Mouse (Mus musculus): ENCODE measurements at regions not wholly inside any gene's neighbourhood (a gene's known extent, or its start where the extent isn't known, plus 50 kb on each side); places are given as distances from the start of the nearest gene placed in this dataset.

DNA sequence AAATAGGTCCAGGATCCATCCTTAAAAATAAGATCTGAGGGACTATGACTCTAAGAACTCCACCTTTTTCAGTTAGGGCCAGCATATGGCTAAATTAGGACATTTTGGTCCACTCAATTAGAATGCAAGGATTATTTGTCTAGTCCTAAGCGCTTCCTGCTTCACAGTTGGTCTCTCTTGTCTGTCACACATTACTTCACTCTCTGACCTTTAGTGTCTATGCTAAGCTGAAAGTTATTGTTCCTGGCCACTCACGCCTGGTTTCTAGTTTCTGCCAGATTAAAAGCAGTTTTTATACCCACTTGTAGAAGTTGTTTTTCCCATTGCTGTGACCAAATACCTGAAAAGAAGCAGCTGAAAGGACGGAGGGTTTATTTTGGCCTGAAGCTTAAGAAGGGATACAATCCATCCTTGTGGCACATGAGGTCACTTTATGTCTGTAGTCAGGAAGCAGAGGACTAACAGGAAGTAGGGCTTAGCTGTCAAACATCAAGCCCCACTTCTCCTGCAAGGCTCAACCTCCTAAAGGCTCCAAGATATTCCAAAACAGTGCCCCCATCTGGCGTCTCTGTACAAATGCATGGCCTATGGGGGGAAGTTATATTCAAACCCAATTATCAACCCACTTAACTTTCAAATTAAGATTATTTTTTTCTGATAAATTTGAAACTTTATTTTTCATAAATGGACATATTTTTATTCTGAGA is 195.3 kb upstream of the Gm5148 start:
- DNase-seq (ENCODE audit: low spot score in 2 of 2): no peak

DNA sequence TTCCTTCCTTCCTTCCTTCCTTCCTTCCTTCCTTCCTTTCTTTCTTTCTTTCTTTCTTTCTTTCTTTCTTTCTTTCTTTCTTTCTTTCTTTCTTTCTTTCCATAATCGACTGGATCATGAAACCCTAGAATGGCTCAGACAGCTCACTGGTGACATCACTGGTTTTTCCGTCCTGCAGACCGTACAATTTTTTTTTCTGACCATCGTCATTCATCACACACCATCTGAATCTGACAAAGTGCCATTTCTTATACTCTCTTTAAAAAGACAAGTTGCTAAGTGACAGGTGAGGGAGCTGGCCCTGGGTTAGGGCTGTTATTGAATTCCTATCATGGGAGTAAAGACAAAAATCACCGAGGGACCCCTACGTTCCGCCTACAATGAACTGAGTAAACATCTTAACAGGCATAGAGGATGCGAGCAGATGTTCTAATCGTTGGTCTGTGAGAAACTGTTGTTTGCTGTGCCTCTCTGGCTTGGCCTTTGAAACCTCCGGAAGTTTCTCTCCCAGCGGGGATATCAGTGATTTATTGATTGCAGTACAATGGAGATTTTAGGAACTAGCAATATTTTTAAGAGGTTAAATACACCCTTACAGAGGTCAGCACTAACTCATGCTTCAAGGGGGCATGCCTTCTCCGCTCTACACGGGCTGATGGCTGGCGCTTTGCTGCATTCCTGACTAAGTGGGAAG is 192.6 kb upstream of the Gm5148 start:
- DNase-seq (ENCODE audit: low spot score in 2 of 2): no peak

DNA sequence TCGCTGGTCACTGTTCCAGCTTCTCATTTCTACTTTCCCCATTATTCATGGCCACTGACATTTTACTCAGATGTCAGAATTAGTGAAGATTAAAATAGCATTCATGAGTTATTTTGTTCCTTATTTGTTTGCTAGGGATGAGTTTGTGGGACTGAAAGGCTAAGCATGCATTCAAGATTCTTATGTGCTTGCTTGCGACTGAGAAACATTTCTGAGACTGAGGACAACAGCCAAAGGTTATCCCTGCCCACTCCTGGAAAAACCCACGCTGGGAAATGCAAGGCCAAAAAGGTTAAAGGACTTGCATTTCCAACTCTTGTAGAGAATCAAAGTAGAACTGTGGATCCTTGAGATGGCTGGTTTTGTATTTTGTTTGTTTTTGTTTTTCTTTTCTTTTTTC is 192.0 kb upstream of the Gm5148 start:
- DNase-seq (ENCODE audit: low spot score in 2 of 2): no peak

DNA sequence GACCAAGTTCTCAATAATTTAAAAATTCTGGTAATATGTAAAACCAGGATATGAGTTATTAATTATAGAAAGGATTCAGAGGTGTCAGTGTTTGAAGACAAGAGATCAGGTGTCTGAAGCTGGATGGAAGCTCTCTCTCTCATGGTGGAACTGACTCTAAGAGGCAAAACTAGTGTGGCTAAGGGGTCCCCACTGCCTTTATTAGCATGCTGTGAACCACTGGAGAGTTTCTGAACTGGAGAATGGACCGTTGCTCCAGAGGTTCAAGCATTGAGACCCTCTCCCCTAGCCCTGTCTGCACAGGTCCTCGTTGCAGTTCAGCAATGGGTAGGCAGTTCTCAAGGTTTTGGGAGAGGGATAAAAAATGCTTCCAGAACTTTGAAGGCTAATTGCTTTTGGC is 191.4 kb upstream of the Gm5148 start:
- DNase-seq (ENCODE audit: low spot score in 2 of 2): no peak

DNA sequence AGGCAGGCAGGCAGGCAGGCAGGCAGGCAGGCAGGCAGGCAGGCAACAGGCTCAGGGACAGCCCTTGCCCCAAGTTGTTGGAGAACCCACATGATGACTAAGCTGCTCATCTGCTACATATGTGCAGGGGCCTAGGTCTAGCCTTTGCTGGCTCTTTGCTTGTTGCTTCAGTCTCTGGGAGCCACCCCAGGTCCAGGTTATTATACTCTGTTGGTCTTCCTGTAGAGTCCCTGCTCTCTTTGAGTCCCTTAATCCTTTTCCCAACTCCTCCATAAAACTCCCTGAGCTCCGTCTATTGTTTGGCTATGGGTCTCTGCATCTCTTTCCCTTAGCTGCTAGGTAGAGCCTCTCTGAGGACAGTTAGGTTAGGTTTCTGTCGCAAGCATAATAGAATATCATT is 189.8 kb upstream of the Gm5148 start:
- DNase-seq (ENCODE audit: low spot score in 2 of 2): no peak

DNA sequence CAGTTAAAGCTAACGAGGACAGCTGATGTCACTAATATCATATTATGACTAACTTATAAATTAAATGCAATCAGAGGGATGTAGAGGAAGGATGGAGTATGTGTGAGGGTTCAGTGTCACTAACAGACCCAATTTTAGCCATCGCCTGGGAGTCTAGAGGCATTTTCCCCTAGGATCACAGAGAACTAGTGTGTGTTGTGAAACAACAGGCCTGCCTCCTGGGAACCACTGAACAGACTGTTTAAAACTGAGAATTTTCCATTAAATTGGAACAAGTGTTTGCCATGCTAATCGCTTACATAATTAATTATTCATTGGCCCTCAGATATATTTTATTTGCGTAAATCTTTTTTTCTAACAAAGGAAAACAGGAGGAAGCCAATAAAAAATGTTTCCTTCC is 185.5 kb upstream of the Gm5148 start:
- DNase-seq (ENCODE audit: low spot score in 2 of 2): no peak

DNA sequence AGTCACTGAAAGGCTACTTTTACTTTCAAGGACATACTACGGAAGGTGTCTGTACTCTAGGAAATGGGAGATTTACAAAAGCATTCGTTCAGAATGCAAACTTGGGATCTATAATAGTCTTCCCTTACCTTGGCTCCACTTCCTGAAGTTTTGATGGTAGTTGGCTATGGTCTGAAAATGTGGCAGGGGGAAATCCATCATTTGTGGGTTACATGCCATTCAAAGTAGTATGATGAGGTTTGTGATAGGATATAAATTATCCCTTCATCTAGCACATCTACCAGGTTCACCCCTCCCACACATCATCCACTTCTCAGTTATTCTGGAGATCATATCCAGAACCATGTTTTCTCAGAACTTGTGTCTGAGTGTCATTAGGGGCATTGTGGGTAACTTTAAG is 184.7 kb upstream of the Gm5148 start:
- DNase-seq (ENCODE audit: low spot score in 2 of 2): no peak

DNA sequence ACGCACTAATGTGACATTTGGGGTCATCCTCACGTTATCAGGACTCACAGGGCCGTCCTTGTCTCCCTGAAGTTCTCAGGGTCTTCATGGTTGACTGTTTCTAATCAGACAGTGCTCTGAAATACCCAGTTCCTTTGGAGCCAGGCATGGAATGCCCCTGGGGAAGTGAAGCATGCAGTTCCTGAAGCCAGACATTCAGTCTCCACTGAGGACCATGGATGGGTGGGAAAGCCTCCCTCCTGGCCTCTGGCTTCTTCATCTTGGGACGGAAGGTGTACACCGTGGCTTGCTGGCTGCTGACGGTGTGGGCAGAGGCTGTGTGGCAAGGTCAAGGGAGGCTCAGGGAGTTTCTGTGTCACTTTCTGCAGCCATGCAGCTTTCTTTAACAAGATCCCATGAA is 184.2 kb upstream of the Gm5148 start:
- no peak for DNase-seq (ENCODE audit: low spot score in 2 of 2)

DNA sequence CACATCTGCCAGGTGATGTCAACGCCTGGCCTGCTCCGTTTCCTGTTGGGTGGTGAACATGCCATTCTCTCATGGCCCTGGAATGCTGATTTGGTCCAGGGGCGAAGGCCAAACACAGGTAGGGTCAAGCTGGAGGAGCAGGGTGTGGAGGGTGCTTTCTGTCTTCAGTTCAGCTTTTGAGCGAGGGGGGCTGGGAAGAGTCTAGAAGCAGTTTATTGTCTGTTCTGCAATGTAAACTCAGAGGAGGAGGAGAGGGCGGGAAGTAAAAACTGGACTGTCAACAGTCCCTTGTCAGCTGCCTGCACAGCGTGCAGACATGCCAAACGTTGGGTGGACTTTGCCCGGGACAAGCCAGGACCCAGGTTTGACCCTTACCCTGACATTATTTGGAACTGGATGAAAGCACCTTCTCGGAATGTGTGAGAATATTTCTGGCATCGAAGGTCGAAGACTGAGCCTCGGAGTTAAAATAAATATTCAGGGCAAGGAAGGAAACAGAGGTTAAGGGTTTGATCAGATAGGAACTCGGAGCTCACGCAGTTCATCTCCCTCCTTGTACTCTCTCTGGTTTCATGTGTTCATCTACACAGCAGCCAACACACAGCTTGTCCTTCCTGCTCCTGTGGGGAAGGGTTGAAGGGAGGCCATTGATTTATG is 183.3 kb upstream of the Gm5148 start:
- DNase-seq (ENCODE audit: low spot score in 2 of 2): no peak

DNA sequence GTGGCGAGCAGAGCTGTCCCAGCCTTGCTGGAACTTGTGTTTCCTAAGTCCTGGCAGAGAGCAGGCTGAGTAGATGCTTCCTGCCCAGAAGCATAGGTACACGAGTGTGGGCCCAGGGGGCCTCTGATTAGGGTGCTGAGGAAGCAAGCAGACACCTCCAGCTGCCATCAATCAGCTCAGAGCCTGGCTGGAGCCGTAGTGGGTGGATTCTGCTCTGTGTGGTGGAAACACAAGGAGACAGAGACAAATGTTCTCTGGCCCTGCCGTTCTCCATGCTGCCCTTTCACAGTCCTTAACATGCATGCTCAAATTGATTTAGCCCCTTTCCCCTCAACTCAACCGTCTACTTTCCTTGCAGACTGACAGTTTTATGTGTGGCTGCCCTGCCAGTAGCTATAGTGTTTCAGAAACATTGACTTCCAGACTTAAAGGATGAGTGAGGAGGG is 182.5 kb upstream of the Gm5148 start:
- DNase-seq (ENCODE audit: low spot score in 2 of 2): no peak

DNA sequence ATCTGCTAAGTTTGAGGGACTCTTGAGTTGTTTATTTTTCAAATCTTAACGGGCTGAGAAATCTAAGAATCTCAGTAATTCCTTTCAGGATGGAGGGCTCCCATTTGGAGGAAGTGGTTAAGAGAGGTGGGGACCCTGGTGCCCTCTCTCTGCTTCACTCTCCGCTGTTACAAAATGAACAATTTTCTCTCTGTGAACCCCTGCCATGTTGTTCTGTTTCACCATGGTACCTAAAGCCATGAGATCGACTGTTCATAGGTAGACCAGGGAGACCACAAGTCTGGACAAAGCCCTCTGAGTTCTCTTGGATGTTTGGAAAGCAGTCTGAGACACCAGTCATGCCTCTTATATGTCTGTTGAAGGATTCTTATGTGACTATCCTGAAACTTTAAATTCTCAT is 179.9 kb upstream of the Gm5148 start:
- no peak for DNase-seq (ENCODE audit: low spot score in 2 of 2)

DNA sequence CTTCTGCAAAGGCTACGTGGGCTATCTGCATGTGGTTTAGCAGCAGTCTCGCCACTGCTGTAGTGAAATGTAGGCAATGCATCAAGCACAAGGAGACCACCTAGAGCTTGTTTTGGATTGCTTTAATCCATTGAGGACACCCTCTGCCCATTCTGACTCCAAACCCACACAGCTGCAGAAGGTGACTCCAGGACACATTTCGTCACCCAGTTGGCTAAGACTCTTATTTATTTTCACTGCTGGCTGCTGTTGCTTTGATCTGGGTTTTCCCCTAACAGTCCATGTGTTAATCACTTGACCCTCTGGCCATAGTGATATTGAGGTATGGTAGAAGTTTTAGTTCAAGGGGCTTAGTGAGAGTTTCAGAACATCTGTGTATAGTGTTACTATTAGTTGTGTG is 179.2 kb upstream of the Gm5148 start:
- DNase-seq (ENCODE audit: low spot score in 2 of 2): no peak

DNA sequence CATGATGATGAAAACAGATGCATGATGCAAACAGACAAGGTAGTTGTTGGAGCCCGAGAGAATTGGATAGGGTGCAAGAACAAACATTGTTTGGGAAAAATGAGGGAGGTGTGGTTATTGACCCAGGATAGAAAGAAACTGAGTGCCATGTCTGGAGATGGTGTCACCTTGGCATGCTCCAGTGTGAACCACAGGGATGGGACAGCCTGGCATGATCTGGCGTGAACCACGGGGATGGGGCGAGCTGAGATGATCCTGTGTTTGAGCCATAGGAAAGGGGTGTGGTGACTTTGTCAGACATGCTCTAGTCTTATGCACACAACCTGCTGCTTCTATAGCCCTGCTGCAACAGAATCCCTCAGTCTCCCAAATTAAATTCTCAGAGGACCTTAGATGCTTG is 178.7 kb upstream of the Gm5148 start:
- DNase-seq (ENCODE audit: low spot score in 2 of 2): no peak

DNA sequence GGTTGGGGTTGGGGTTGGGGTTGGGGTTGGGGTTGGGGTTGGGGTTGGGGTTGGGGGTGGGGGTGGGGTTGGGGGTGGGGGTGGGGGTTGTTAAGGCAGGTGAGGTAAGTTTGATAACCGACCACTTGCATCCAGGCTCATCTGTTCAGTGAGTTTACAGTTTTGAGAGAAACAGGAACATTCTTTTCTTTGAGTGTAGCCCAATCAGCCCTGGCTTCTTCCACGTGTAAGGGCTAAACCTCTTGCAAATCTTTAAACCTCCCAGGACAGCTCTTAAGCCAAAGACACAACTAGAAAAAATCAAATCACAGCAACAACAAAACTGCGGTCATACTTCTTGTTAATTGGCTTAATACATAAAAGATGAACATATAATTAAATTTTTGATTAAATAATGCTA is 173.1 kb upstream of the Gm5148 start:
- DNase-seq (ENCODE audit: low spot score in 2 of 2): no peak

DNA sequence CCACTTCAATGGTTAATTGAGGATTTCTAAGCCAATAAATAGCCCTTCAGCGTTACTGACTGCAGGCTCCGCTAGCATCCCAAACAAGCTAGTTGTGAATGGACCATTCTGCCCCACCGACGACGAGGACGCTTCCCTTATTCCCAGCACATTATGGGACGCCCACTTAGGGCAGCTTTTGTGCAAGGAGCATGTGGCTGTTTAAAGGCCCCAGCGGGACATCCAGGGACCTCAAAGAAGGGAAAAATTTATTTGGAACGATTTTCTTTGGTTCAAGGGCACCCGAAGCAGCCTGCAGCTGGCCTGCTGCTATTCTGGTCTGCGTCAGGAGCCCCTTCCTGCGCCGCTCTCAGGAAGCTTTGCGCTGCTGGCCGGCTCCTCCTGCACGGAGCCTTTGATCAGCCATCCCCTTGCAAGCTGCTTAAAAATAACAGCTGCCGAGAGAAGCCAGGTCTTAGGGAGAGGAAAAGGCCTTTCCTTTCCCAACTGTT is 172.6 kb upstream of the Gm5148 start:
- DNase-seq (ENCODE audit: low spot score in 2 of 2): no peak

DNA sequence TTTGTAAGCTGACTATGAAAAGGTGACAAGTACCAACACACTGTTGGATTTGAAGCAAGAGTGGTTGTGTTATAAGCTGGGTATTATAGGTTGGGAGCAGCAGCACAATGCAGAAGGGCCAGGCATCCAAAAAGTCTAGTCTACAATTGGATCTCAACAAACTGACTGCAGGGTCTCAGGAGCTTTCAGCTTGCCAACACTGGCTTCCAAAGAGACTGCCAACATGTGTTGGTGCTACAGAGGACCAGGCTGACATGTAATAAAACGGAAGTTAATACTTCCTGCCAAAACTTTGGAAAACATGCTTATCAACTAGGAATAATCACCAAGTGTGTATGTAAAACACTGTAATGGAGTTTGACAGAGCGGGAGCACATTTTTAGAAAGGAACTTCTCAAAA is 170.3 kb upstream of the Gm5148 start:
- no peak for DNase-seq (ENCODE audit: low spot score in 2 of 2)

DNA sequence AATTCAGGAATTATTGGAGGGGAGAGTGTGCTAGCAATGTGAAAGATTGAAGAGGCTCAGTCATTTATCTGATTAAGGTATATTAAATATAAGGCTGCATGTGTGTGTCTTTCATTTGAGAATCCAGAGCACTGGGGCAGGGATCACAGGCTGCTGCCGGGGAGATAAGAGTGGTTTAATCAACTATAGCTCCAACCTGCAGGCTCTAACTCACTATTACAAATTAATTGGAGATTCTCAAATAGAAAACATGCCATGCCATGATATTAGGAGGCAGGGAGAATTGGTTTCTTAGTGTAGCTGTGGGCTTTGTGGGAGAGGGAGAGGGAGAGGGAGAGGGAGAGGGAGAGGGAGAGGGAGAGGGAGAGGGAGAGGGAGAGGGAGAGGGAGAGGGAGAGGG is 165.9 kb upstream of the Gm5148 start:
- no peak for DNase-seq (ENCODE audit: low spot score in 2 of 2)

DNA sequence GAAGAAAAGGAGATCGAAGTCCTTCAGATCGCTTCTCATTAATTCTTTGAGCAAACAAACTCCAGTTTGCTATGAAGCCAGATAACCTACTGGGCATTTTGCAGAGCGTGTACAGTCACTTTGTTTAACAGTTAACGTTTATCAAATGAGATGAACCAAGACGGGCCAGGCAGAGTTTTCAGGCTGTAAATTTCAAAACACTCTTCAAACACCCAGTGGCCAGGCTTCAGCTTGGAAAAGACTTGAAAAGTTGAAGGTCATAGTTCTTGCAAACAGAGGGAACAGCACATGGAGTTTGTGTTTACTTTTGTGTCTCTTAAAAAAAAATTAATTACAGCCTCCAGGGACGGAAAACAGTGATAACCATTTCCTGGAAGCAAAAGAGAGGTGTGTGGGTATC is 164.2 kb upstream of the Gm5148 start:
- no peak for DNase-seq (ENCODE audit: low spot score in 2 of 2)

DNA sequence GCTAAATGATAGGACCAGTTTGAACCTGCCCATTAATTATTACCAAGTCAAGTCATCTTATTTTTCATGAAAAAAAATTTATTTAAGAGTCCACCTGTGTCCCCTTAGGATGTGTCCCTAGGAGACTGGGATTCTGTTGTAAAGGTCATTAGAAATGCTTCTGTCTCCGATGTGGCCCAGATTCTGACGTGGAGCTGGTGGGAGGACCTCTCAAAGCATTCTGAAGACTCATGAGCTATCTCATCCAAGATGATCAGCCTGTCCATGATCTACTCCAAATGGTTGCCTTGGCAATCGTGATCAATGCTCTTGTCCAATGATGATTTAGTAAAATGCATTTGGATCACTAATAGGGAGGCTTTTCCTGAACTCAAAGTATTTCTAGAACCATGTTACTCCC is 163.4 kb upstream of the Gm5148 start:
- DNase-seq (ENCODE audit: low spot score in 2 of 2): no peak

DNA sequence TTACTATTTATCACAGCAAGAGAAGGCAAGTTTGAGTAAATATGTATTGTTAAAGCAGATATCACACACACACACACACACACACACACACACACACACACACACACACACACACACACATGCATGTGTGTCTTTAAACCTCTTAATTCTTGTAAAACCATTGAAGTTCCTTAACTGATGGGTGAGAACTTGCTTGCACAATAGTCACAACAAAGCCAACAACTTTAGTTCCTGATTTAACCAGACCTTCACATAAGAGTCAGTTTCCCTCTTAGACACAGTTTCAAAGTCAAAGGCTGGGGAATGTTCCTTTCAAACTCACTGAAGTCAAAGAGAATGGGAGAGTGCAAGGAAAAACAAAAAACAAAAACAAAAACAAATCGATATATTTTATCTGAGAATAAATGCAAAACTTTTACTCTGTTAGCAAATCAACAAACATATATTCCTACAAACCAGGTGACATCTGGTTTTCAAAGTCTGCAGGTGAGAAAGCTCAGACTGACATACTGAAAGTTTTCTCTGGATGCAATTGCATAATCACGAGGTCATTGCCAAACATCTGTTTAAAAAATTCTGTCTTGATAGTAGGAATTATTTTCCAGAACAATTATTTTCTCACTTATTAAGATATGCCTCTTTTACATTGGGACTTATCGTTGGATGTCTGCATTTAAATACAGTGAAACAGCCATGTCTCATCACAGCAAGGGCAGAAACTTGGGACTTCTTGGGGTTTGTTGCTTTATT is 162.6 kb upstream of the Gm5148 start:
- DNase-seq (ENCODE audit: low spot score in 2 of 2): no peak

DNA sequence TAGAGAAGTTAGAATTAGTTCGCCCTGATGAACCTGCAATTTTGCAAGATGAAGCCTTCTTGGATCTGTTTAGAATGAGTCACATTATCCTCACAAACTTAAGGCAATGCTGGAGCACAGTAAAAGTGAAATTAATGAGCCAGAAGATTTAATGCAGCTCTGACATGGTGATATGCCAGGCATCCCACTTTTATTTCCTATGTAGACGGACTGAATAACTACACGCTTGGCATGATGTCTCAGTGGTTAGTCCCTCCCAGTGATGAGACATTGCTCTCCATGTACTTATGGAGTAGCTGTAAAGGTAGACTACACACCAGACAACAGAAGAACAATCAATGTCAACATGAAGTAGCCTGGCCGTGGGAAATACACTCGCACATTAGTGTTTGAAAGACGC is 161.5 kb upstream of the Gm5148 start:
- DNase-seq (ENCODE audit: low spot score in 2 of 2): no peak

DNA sequence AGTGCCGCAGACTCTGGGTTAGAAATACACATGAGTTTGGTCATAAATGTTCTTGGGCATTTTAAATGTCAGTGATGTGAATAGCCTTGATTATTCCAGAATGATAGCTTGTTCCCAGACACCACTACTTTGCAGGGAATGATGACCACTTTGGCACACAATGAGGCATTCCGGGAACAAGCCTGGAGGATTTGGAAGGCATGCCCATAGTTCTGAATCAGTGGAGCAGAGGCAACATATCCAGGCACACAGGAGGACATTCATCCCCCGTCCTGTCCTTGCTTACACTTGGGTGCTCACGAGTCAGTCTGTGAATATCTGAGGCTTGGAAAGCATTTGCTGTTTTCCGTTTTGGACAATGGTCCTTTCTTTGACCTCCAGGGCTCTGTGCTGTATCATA is 158.1 kb upstream of the Gm5148 start:
- DNase-seq (ENCODE audit: low spot score in 2 of 2): no peak

All from spleen, postnatal 14 days (tissue).